Mouse (Mus musculus) left cerebral cortex, postnatal 10 days (tissue): ENCODE results near the gene Atxn2. TPM values are rescaled to one million over a fixed set of nuclear protein-coding genes. Genes with fewer than 3 reads are reported as not detected.
A peak's percentile ranks its signal among the peaks of the same experiment; 100 is the strongest.

ENCODE experiments used
- DNase-seq, 2 experiments: peaks; one replicate each; pipeline ENCODE4 v3.0.0; 2021 to 2022; ENCODE audit warnings: low spot score in 2 of 2, mixed read lengths in 1 of 2; ENCODE audit errors: extremely low spot score in 1 of 2
- intact Hi-C: fragments of 180-260 bp; cut with DNase I; formaldehyde crosslinking; loops from one replicate; pipeline ENCODE4 v1.15.1; 2025
- total RNA-seq, 2 experiments: library from RNA; stranded (reverse); gene quantifications; 2 replicates each; pipeline ENCODE4 v1.2.3; 2021

The Atxn2 gene
- total RNA-seq, 2 experiments from 2014 or later, result 264 to 274 TPM

GRCm38 (mm10) chr5:121808202-121808601 is 97.1 kb downstream of the Atxn2 start:
- intact Hi-C loops, result no loop called here
- DNase-seq, result no peak

- intact Hi-C loops, result no loop called here
- peak in 1 of 2 experiments; percentile 68 for DNase-seq
Measured at GRCm38 (mm10) chr5:121809667-121810224, 98.6 kb downstream of the Atxn2 start.

GRCm38 (mm10) chr5:121810331-121811151 is 99.4 kb downstream of the Atxn2 start:
- intact Hi-C loops, result no loop called here

DNA sequence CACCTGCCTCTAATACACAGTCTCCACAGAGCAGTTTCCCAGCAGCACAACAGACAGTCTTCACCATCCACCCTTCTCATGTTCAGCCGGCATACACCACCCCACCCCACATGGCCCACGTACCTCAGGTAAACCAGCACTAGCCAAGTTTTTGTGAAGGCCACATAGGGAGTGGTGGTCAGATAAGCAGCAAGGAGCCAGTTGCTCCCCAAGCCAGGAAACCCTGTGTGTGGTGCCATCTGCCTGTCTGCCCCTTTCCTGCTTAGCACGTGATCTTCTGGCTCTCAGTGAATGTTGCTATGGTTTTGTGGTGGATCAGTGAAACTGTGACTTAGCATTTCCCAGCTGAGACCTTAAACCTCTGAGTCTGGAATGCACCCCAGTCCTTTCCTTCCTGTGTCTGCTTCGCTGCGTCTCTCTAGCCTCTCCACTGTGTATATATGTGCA is 100.4 kb downstream of the Atxn2 start:
- DNase-seq, result peak in 1 of 2 experiments; percentile 25
- intact Hi-C loops, result no loop called here

More at GRCm38 (mm10) chr5:121810331-121811151, 99.4 kb downstream of the Atxn2 start:
- peak in 1 of 2 experiments; percentile 31 for DNase-seq

DNA sequence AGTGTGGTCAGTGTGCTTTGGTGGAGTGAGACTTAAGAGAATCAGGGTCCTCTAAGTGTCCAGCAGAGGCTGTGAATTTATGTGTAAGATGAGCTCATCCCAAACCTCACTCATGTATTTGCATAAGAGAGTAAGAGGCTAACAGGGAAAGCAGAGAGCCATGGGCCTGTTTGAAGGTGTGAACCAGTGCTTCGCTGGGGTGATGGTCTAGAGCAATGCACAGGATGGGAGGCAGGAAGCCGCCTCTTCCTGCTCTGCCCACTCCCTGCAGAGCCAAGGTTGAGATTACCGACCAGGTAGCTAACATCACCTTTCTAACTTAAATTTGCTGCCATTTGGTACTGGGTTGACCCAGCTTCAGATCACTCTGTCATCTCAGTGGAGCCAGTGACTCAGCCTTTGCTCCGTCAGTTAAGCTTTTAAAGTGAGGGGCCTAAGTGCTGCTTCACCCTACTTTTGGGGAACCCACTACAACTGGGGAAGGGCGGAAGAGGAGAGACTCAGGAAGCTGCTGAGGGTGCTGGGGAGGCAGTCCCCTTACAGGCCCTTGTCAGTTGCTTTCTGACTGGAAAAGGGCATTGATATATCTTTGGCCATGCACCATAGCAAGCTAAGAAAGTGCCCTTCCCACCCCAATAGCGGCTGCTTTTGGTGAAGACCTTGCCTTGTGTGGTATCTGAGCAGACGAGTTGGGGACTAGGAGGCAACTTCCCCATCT is 101.5 kb downstream of the Atxn2 start:
- intact Hi-C loops, result no loop called here
- no peak for DNase-seq

DNA sequence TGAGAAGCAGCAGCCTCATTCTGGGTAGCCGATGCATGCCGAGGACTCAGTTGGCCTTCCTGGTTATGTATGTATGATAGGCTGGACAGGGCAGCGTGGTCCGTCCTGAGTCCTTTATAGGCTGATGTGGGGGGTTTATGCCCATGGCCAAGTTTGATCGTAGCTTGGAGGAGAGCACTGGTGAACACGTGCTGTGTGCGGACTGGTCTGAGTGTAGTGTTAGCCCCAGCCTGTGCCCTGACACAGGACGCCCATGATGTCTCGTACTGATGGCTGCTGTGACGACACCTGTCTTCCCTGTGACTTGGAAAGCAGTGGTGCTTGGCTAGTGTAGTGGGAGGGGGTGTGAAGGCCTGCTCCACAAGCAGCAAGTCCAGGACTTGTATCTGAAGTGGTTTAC is 102.6 kb downstream of the Atxn2 start:
- intact Hi-C loops, result no loop called here
- DNase-seq, result no peak

DNA sequence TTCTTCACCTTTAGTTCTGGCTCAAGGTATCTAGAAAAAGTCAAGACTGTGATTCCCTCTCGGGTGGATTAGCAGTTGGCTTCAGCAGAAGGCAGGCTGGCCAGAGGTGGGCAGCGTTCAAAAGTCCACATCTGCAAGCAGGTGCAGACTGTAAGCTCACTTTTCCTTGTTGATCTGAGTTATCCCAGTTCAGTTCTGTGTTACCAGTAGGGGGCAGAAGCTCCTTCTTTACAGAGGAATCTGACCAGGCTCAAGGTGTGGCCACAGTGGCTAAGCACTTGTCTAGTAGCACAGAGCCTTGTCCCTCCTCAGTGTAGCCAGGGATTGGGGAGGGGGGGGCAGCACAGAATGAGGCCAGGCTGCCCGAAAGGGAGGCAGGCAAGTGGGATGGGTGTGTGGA is 103.9 kb downstream of the Atxn2 start:
- intact Hi-C loops, result no loop called here
- DNase-seq, result peak in 1 of 2 experiments; percentile 75

- DNase-seq, result no peak
- intact Hi-C loops, result no loop called here
Measured at GRCm38 (mm10) chr5:121815867-121816380, 104.8 kb downstream of the Atxn2 start.

DNA sequence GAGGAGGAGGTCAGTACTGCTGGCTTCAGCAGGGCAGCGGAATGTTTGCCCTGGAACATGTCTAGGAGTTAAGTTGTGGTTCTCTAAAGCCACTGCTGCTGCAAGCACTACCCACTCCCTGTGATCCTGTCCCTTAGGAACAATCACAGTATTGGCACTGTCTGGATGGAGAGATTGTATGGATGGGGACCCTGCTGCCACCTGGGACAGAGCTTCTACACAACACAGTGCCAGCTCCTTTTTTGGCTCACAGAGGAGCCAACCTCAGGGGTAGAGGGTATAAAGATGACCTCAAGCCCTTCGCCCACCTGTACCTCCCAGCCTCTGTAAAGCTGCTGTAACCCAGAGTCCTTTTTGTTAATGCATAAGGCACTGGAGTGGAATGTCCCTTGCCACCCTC is 105.5 kb downstream of the Atxn2 start:
- no peak for DNase-seq
- intact Hi-C loops, result no loop called here

DNA sequence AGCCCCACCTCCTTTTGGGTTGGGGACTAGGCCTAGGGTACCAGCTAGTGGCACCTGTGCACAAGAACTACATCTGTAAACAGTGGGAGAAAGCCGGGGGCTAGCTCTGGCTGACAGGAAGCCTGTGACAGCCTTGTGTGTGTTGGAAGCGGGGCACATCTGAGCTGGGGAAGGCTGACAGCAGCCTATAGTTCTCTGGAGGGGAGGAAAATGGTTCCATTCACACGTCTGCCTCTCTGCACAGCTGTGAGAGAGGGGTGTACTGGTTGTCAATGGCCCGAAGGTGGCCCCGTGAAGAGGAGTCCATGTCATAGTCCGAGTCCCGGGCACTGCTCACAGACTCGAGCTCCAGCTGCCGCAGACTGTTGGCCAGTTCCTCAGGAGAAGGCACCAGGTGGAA is 106.4 kb downstream of the Atxn2 start:
- intact Hi-C loops, result no loop called here
- peak in 1 of 2 experiments; percentile 26 for DNase-seq

- DNase-seq, result peak in 1 of 2 experiments; percentile 18
- intact Hi-C loops, result no loop called here
Measured at GRCm38 (mm10) chr5:121818401-121818800, 107.3 kb downstream of the Atxn2 start.

GRCm38 (mm10) chr5:121818862-121819261 is 107.7 kb downstream of the Atxn2 start:
- intact Hi-C loops, result no loop called here
- no peak for DNase-seq

DNA sequence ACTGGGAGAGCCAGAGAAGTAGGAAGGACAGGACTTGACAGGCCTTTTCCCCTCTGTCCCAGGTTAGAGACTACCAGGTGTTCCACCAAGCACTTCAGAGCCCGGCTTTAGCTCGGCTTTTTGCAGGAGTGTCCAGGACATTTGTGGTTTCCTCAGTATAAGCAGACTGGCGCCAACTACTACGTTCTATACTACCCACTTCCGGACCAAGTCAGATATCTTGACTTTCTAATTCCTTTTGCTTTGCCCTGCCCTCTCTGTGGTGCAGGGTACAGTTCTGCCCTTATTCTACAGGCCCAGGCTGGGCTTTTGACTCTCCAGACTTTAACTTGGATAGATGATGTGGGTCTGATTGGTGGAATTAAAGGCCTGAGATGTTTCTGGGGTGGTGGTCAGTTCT is 108.4 kb downstream of the Atxn2 start:
- intact Hi-C loops, result no loop called here
- no peak for DNase-seq

- intact Hi-C loops, result no loop called here
- no peak for DNase-seq
Measured at GRCm38 (mm10) chr5:121820161-121820560, 109.0 kb downstream of the Atxn2 start.

- intact Hi-C loops, result no loop called here
- DNase-seq, result no peak
Measured at GRCm38 (mm10) chr5:121820657-121821056, 109.5 kb downstream of the Atxn2 start.

- no peak for DNase-seq
- intact Hi-C loops, result no loop called here
Measured at GRCm38 (mm10) chr5:121821116-121821515, 110.0 kb downstream of the Atxn2 start.

GRCm38 (mm10) chr5:121821552-121821951 is 110.4 kb downstream of the Atxn2 start:
- intact Hi-C loops, result no loop called here
- no peak for DNase-seq

DNA sequence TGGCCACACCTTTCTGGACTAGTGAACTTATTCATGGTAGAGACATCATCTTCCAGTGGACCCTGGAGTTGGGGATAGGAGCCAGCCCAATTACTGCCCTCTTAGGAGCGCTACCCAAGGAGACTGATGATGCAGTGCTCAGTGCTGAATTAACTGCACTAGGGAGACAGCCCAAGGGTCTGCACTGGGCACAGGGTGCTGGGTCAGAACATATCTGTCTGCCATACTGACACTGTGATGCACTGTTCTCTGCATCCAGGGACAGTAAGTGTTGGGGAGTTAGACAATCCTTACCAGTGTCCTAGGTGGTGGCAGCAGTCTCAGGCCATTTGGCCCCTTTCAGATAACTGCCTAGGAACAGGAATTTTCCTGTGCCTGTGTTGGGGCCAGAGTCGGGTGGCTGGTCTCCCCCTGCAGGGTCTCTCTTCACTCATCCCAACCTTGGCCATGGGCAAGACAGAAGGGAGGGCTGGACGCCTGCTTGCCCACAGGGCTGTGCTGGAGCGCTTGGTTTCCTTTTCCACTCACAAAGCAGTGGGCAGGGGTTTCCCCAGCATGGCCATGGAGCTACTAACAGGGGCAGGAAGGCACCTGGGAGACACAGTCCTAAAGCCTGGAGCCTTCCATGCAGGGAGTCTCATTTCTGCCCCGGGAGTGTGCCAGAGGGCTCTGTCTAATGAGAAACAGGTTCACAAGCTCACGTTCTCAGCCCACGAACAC is 111.8 kb downstream of the Atxn2 start:
- peak in 1 of 2 experiments; percentile 20 for DNase-seq
- intact Hi-C loops, result no loop called here

GRCm38 (mm10) chr5:121823668-121824067 is 112.5 kb downstream of the Atxn2 start:
- intact Hi-C loops, result no loop called here
- DNase-seq, result no peak
